Mouse (Mus musculus) monocyte, adult 2 months (primary cell): Measurements from ENCODE around the gene Ttc19.
A peak's percentile ranks its signal among the peaks of the same experiment; 100 is the strongest.

Source experiments
- DNase-seq, 2 experiments: peaks; one replicate each; pipeline ENCODE4 v3.0.0; 2022; ENCODE audit warnings: low spot score in 2 of 2, low read depth in 1 of 2

The Ttc19 gene

GRCm38 (mm10) chr11:62280675-62281600, at the start of gene Ttc19, which contains the start of gene Zswim7:
Gene Ttc19, plus strand, starts transcription at chr11:62281473.
Gene Zswim7, minus strand, starts transcription at chr11:62281375.
- peak; percentile 58 to 83 for DNase-seq

- no peak for DNase-seq
These were observed 40.5 kb upstream of the Ttc19 start for GRCm38 (mm10) chr11:62240631-62241261.

- DNase-seq, result no peak
These were observed 37.4 kb upstream of the Ttc19 start for GRCm38 (mm10) chr11:62243871-62244270.

DNA sequence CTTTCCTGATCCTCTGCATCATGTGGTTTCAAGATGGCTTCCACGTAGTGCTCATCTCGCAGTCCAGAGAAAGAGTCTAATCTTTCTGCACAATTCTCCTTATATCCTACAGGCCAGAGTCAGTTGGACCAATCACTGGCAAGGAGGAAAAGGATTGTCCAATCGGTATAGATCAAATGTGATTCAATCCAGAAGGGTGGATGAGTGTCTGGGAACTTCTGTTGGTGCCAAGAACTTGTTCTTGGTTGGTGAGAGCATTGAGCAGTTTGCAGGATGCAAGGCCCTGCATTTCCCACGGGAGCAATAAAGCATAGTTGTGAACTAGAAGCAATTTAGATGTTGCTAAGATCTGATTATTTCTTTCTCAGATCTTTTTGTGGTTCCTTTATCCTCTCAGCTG, 36.8 kb upstream of the Ttc19 start:
- DNase-seq, result no peak

DNA sequence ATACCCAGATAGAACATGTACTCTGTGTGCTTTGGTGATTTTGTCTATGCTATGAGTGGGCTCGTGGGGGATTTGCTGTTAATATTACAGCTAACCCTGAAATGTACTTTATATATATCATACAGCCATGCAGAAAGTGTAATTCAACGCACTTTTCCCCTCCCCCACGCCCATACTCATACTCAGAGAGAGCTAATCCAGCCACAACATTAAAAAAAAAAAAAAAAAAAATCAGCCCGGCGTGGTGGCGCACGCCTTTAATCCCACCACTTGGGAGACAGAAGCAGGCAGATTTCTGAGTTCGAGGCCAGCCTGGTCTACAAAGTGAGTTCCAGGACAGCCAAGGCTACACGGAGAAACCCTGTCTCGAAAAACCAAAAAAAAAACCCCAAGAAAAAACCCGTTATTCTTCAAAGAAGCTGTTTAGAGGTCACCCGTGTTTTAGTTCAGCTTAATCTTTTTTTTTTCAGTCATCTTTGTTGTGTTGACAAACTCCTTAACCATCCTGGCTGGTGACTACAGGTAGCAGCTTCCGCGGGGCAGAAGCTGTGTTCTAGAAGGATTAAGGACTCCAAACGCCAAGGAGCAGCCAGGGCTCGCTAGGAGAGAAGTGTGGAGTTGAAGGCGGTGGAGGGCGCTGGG, 33.4 kb upstream of the Ttc19 start:
- DNase-seq, result no peak

GRCm38 (mm10) chr11:62248401-62249244, 32.6 kb upstream of the Ttc19 start, which contains the start of gene Adora2b:
Gene Adora2b, plus strand, starts transcription at chr11:62248984.
- DNase-seq, result peak; percentile 28 to 37

DNA sequence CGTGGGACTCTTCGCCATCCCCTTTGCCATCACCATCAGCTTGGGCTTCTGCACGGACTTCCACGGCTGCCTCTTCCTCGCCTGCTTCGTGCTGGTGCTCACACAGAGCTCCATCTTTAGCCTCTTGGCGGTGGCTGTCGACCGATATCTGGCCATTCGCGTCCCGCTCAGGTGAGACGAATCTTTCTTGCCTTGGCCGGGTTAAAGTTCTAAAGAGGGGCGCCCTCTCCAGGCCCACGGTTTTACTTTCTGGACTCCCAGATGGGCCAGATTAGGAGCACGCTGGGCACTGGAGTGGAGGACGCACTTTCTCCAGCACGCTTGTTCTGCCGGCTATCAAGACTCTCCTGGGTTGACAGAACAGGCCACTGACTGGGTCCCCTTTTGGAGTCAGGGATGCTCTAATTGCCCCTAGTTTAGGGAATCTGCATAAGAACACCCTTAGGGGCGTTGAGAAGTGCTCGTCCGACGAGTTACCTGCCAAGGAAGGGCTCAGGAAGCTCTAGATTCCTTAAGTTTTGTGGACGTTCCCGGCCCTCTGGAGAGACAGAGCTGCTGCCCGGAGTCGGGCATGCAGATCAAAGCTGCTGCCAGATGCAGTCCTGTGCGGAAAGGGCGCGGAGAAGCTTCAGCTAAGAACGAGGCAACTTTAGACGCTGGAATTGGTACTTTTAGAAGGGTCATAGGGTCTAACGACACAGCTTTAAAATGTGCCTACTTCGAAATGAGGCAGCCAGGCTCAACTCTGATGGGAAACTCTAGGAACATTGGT, 31.8 kb upstream of the Ttc19 start:
- DNase-seq, result peak in 1 of 2 experiments; percentile 4

- DNase-seq, result peak; percentile 54 to 62
These were observed 30.2 kb upstream of the Ttc19 start for GRCm38 (mm10) chr11:62251047-62251446.

GRCm38 (mm10) chr11:62253380-62253779, 27.9 kb upstream of the Ttc19 start:
- no peak for DNase-seq

DNA sequence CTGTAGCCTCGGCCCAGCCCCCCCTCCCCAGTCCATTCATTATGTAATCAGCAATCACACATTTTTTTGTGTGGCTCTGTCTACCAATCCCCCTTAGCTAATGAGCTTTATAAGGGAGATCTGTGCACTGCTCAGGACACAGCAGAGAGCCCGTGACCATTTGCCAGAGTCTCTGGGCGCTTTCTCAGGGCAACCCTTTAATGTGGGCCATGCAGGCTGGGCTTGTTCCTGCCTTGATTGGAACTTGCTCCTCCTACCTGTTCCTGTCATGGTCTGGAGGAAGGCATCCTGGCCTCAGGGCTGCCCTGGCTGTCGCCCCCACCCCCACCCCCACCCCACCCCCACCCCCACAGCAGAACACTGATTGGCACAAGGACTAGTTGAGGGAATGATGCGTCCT, 22.1 kb upstream of the Ttc19 start:
- DNase-seq, result no peak

- DNase-seq, result no peak
These were observed 17.7 kb upstream of the Ttc19 start for GRCm38 (mm10) chr11:62263599-62263998.

GRCm38 (mm10) chr11:62264018-62264417, 17.3 kb upstream of the Ttc19 start:
- DNase-seq, result no peak

DNA sequence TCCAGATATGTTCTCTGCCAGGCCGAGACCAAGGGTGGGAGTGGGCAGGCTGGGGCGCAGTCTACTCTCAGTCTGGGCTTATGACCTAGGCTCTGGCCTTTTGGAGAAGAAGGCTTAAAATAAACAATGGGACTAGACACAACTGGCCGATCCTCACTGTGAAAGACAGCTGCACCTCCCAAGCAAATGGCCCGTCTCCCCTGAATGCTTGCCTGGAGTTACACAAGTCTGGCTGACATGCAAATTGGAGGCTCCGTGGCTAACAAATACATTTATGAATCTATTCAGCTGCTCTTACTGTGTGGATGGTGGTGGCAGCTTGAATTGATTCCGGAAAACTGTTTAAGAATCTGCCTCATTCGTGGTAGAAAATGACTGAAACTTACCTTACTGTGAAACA, 15.6 kb upstream of the Ttc19 start:
- no peak for DNase-seq

DNA sequence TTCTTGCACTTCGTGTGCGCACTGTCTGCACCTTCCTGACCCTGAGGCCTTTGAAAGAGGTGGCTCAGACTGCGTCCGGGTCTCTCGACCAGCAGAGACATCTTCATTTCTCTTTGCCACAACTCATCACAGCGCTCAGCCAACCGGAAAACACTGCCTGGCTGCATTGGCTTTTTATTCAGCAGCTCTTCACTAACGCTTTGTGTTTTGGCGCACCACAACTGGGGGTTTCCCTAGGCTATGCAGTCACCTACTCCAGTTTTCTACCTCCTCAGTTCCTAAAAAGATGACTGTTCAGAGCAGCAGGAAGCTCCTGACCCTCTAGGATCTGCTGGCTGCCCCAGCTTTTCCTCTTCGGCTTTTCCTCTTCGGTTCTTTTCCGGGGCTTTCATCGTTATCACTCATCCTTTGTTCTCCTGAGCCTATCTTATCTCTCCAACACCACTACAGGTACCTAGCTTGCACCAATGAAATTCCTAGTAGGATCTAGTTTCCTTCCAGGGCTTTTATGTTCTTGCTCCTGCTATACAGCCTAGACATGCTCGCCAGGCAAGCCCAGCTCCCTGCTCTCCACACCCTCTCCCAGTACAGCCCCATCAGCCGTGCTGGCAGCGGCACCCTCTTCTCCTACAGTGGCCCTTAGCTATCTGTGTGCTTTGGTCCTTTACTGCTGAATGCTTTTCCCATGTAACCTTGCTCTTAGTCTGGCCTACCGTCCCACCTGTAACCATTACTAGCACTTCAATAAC, 14.6 kb upstream of the Ttc19 start:
- no peak for DNase-seq

DNA sequence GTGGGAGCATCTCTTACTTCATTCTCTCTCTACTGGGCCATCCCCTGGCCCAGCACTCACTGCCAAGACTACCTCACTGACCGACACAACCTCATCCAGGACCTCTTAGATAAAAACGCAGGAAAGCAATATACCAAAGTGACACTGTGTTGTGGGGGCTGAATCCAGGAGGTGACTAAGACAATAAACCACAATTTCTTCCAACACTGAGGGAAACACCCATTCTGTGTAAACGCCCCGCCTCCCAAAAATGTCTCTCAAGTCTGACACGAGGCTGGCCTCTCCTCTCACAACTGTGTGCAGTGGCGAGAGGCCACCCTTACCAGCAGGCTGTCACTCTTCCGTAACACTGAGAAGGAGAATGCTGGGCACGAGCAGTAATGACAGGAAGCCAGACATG, 12.9 kb upstream of the Ttc19 start:
- no peak for DNase-seq

GRCm38 (mm10) chr11:62269097-62269496, 12.2 kb upstream of the Ttc19 start:
- DNase-seq, result no peak

- no peak for DNase-seq
These were observed 10.4 kb upstream of the Ttc19 start for GRCm38 (mm10) chr11:62270851-62271250.

DNA sequence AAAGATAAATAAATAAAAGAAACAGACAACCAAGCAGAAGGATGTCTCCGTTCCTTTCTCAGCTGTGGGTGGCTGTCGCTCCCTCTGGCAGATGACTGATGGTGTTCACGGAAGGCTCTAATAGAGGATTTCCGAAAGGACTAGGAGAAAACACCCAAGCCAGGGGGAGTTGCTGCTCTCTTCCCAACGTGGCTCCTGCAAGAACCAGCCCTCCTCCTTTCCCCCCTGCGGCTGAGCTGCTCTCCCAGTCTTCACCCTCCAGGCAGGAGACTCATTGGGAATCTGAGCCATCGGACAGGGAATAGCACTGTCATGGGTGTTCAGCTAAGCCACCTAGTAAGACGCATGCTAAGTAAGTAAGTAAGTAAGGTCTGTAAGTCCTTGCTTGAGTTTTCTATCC, 4.2 kb upstream of the Ttc19 start:
- no peak for DNase-seq

GRCm38 (mm10) chr11:62278027-62278426, 3.2 kb upstream of the Ttc19 start:
- peak; percentile 55 to 67 for DNase-seq
